Mouse (Mus musculus): ENCODE data around the gene Prss48. TPM values are rescaled to one million over a fixed set of nuclear protein-coding genes. Genes with fewer than 3 reads are reported as not detected.

The Prss48 gene
- polyA plus RNA-seq, 1 experiment from 2014 or later = not detected

DNA sequence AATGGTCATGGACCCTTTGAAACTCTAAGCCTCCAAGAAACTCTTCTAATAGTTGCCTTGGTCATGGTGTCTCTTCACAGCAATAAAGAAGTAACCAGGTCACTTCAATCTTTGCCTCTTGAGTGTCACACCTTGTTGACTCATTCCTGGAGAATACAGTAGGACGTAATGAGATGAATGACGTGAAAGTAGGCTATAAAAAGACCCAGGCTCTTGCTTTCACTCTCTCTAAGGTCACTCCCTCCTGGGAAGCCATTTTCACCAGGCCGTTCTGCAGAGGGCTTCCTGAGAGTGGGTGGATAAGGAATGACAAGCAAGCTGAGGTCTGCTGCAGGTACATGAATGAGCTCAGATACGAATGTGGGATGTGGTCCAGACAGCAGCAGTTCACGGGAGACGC lies 9.1 kb upstream of the Prss48 start:
- Histone ChIP-seq H3K27ac (ENCODE audit: low read length) (no peak overlapping the region), H3K4me1 (replicated peaks; ENCODE audit: control insufficient read depth, insufficient read depth, low read length) (no peaks in the 10 kb centered on the region), H3K4me2 (ENCODE audit: low read length) (no peak overlapping the region), H3K9ac (replicated peaks; ENCODE audit: low read depth, low read length) (no peak overlapping the region), H3K4me3 (replicated peaks; ENCODE audit: low read length) (no peak overlapping the region), H3K9me3 (ENCODE audit: control insufficient read depth, low read length) (no peaks in the 10 kb centered on the region), H3K36me3 (ENCODE audit: control insufficient read depth, insufficient read depth) (no peaks in the 10 kb centered on the region), H3K27me3 (replicated peaks; ENCODE audit: control insufficient read depth, insufficient read depth, low read length) (no peaks in the 10 kb centered on the region)
- 84% methylated on average over 6 of the region's 6 CpGs for WGBS
- ATAC-seq = no peak

DNA sequence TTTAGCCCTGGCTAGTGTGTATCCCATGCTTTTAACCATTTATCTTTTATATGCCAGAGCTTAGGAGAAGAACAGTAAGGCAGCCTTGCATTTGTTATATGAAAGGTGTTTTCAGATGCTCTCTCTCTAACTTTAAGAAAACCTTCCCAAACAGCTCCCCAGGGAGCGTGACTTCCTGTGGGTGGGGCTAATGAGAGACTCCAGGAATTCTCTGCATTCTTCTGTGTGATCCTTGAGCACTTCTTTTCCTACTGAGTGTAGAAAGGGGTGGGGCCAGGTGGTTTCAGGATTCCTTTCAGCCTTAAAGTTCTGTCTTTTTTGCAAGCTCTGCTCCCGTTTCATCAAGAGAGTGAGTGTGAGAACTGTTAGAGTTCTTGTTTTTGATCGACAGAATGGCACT lies 8.3 kb upstream of the Prss48 start:
- WGBS = 79% methylated on average over 3 of the region's 3 CpGs
- no peaks in the 10 kb centered on the region for H3K4me1 ChIP-seq (replicated peaks; ENCODE audit: control insufficient read depth, insufficient read depth, low read length)
- H3K36me3 ChIP-seq (ENCODE audit: control insufficient read depth, insufficient read depth) = no peaks in the 10 kb centered on the region
- no peaks in the 10 kb centered on the region for H3K27me3 ChIP-seq (replicated peaks; ENCODE audit: control insufficient read depth, insufficient read depth, low read length)
- no peak overlapping the region for H3K27ac ChIP-seq (ENCODE audit: low read length)
- no peak overlapping the region for H3K9ac ChIP-seq (replicated peaks; ENCODE audit: low read depth, low read length)
- H3K9me3 ChIP-seq (ENCODE audit: control insufficient read depth, low read length) = no peaks in the 10 kb centered on the region
- H3K4me3 ChIP-seq (replicated peaks; ENCODE audit: low read length) = no peak overlapping the region
- ATAC-seq = no peak
- H3K4me2 ChIP-seq (ENCODE audit: low read length) = no peak overlapping the region

- no peaks in the 10 kb centered on the region for H3K9me3 ChIP-seq (ENCODE audit: control insufficient read depth, low read length)
- no peaks in the 10 kb centered on the region for H3K27me3 ChIP-seq (replicated peaks; ENCODE audit: control insufficient read depth, insufficient read depth, low read length)
- no peak for ATAC-seq
These were observed 2.5 kb upstream of the Prss48 start for GRCm38 (mm10) chr3:86004751-86005150.

DNA sequence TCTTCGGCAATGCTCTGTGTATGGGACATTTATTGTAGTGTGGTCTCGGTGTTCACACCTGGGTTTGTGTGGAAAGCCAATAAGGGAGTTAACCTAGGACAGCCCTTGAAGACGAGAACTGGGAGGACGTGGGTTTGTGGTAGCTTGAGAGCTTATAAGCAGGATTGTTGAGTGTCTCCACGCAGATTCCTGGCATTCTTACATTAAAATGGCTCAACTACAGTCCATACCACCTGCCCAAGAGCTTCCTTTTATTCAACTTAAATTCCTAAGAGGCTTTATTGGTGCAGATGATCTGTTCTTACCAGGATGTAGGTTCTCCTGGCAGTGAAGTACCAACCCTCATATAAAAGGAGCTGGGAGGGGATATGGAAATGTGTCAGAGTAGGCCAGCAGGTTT lies 649 bp upstream of the Prss48 start:
- H3K27ac ChIP-seq (ENCODE audit: low read length) = no peak overlapping the region
- H3K4me2 ChIP-seq (ENCODE audit: low read length) = no peak overlapping the region
- no peaks in the 10 kb centered on the region for H3K27me3 ChIP-seq (replicated peaks; ENCODE audit: control insufficient read depth, insufficient read depth, low read length)
- no peak for ATAC-seq
- WGBS = 91% methylated on average over 5 of the region's 5 CpGs
- no peaks in the 10 kb centered on the region for H3K9me3 ChIP-seq (ENCODE audit: control insufficient read depth, low read length)
- H3K4me1 ChIP-seq (replicated peaks; ENCODE audit: control insufficient read depth, insufficient read depth, low read length) = no peaks in the 10 kb centered on the region
- H3K4me3 ChIP-seq (replicated peaks; ENCODE audit: low read length) = no peak overlapping the region
- no peak overlapping the region for H3K9ac ChIP-seq (replicated peaks; ENCODE audit: low read depth, low read length)
- H3K36me3 ChIP-seq (ENCODE audit: control insufficient read depth, insufficient read depth) = no peaks in the 10 kb centered on the region

More at GRCm38 (mm10) chr3:86004751-86005150, 2.5 kb upstream of the Prss48 start:
- Histone ChIP-seq H3K36me3 (ENCODE audit: control insufficient read depth, insufficient read depth) (no peaks in the 10 kb centered on the region), H3K27ac (ENCODE audit: low read length) (no peak overlapping the region), H3K4me2 (ENCODE audit: low read length) (no peak overlapping the region), H3K4me3 (replicated peaks; ENCODE audit: low read length) (no peak overlapping the region), H3K9ac (replicated peaks; ENCODE audit: low read depth, low read length) (no peak overlapping the region), H3K4me1 (replicated peaks; ENCODE audit: control insufficient read depth, insufficient read depth, low read length) (no peaks in the 10 kb centered on the region)
- WGBS = 91% methylated on average over 10 of the region's 10 CpGs

- H3K4me1 ChIP-seq (replicated peaks; ENCODE audit: control insufficient read depth, insufficient read depth, low read length) = no peaks in the 10 kb centered on the region
- H3K4me2 ChIP-seq (ENCODE audit: low read length) = no peak overlapping the region
- no peak overlapping the region for H3K27ac ChIP-seq (ENCODE audit: low read length)
- H3K9ac ChIP-seq (replicated peaks; ENCODE audit: low read depth, low read length) = no peak overlapping the region
- H3K36me3 ChIP-seq (ENCODE audit: control insufficient read depth, insufficient read depth) = no peaks in the 10 kb centered on the region
- no peaks in the 10 kb centered on the region for H3K27me3 ChIP-seq (replicated peaks; ENCODE audit: control insufficient read depth, insufficient read depth, low read length)
- WGBS = 92% methylated on average over 3 of the region's 3 CpGs
- ATAC-seq = no peak
- no peak overlapping the region for H3K4me3 ChIP-seq (replicated peaks; ENCODE audit: low read length)
- no peaks in the 10 kb centered on the region for H3K9me3 ChIP-seq (ENCODE audit: control insufficient read depth, low read length)
These were observed 1.0 kb downstream of the Prss48 start for GRCm38 (mm10) chr3:86001271-86001670.

GRCm38 (mm10) chr3:85994645-85995044 lies 7.6 kb downstream of the Prss48 start:
- 87% methylated on average over 4 of the region's 4 CpGs for WGBS
- Histone ChIP-seq H3K9me3 (ENCODE audit: control insufficient read depth, low read length) (no peaks in the 10 kb centered on the region), H3K4me1 (replicated peaks; ENCODE audit: control insufficient read depth, insufficient read depth, low read length) (no peaks in the 10 kb centered on the region), H3K27me3 (replicated peaks; ENCODE audit: control insufficient read depth, insufficient read depth, low read length) (no peaks in the 10 kb centered on the region), H3K9ac (replicated peaks; ENCODE audit: low read depth, low read length) (no peak overlapping the region), H3K4me2 (ENCODE audit: low read length) (no peak overlapping the region), H3K36me3 (ENCODE audit: control insufficient read depth, insufficient read depth) (no peaks in the 10 kb centered on the region), H3K4me3 (replicated peaks; ENCODE audit: low read length) (no peak overlapping the region), H3K27ac (ENCODE audit: low read length) (no peak overlapping the region)
- no peak for ATAC-seq

DNA sequence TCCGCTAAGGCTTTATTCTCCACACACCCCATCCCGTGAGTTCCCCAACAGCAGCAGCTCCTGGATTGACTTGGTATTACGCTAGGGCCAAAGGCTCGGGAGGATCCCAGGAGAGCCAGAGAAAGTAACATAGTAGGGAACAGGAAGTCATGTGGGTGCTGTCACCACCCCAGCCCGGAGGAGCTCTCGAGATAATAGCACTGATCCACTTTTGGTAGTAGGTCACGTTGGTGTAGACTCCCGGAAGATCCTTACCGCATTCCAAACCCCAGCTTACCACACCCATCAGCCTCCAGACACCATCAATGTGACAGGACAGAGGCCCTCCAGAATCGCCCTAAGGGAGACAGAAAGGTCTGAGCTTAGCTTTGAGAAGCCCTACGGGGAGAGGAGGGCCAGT lies 8.5 kb downstream of the Prss48 start:
- no peak overlapping the region for H3K9ac ChIP-seq (replicated peaks; ENCODE audit: low read depth, low read length)
- WGBS = 80% methylated on average over 11 of the region's 11 CpGs
- H3K4me1 ChIP-seq (replicated peaks; ENCODE audit: control insufficient read depth, insufficient read depth, low read length) = no peaks in the 10 kb centered on the region
- H3K4me2 ChIP-seq (ENCODE audit: low read length) = no peak overlapping the region
- no peaks in the 10 kb centered on the region for H3K36me3 ChIP-seq (ENCODE audit: control insufficient read depth, insufficient read depth)
- H3K27me3 ChIP-seq (replicated peaks; ENCODE audit: control insufficient read depth, insufficient read depth, low read length) = no peaks in the 10 kb centered on the region
- ATAC-seq = no peak
- H3K4me3 ChIP-seq (replicated peaks; ENCODE audit: low read length) = no peak overlapping the region
- no peaks in the 10 kb centered on the region for H3K9me3 ChIP-seq (ENCODE audit: control insufficient read depth, low read length)
- no peak overlapping the region for H3K27ac ChIP-seq (ENCODE audit: low read length)

GRCm38 (mm10) chr3:85991802-85992156 lies 10.5 kb downstream of the Prss48 start:
- Histone ChIP-seq H3K4me2 (ENCODE audit: low read length) (no peak overlapping the region), H3K27ac (ENCODE audit: low read length) (no peak overlapping the region), H3K27me3 (replicated peaks; ENCODE audit: control insufficient read depth, insufficient read depth, low read length) (no peaks in the 10 kb centered on the region), H3K9ac (replicated peaks; ENCODE audit: low read depth, low read length) (no peak overlapping the region), H3K9me3 (ENCODE audit: control insufficient read depth, low read length) (no peaks in the 10 kb centered on the region), H3K4me1 (replicated peaks; ENCODE audit: control insufficient read depth, insufficient read depth, low read length) (no peaks in the 10 kb centered on the region), H3K36me3 (ENCODE audit: control insufficient read depth, insufficient read depth) (no peaks in the 10 kb centered on the region), H3K4me3 (replicated peaks; ENCODE audit: low read length) (no peak overlapping the region)
- ATAC-seq = no peak
- WGBS = 77% methylated on average over 5 of the region's 5 CpGs

GRCm38 (mm10) chr3:85991140-85991801 lies 11.0 kb downstream of the Prss48 start:
- H3K36me3 ChIP-seq (ENCODE audit: control insufficient read depth, insufficient read depth) = no peaks in the 10 kb centered on the region

GRCm38 (mm10) chr3:85987225-85987624 lies 15.1 kb downstream of the Prss48 start:
- Histone ChIP-seq H3K4me1 (replicated peaks; ENCODE audit: control insufficient read depth, insufficient read depth, low read length) (no peaks in the 10 kb centered on the region), H3K27ac (ENCODE audit: low read length) (no peak overlapping the region), H3K4me2 (ENCODE audit: low read length) (no peak overlapping the region), H3K9me3 (ENCODE audit: control insufficient read depth, low read length) (no peaks in the 10 kb centered on the region), H3K27me3 (replicated peaks; ENCODE audit: control insufficient read depth, insufficient read depth, low read length) (no peaks in the 10 kb centered on the region), H3K36me3 (ENCODE audit: control insufficient read depth, insufficient read depth) (no peaks in the 10 kb centered on the region), H3K9ac (replicated peaks; ENCODE audit: low read depth, low read length) (no peak overlapping the region), H3K4me3 (replicated peaks; ENCODE audit: low read length) (no peak overlapping the region)
- ATAC-seq = no peak
- WGBS = 90% methylated on average over 2 of the region's 2 CpGs

More at GRCm38 (mm10) chr3:85991140-85991801, 11.0 kb downstream of the Prss48 start:
- H3K27ac ChIP-seq (ENCODE audit: low read length) = no peak overlapping the region
- 69% methylated on average over 6 of the region's 6 CpGs for WGBS
- ATAC-seq = no peak
- no peaks in the 10 kb centered on the region for H3K4me1 ChIP-seq (replicated peaks; ENCODE audit: control insufficient read depth, insufficient read depth, low read length)
- no peak overlapping the region for H3K4me3 ChIP-seq (replicated peaks; ENCODE audit: low read length)
- no peaks in the 10 kb centered on the region for H3K9me3 ChIP-seq (ENCODE audit: control insufficient read depth, low read length)
- H3K27me3 ChIP-seq (replicated peaks; ENCODE audit: control insufficient read depth, insufficient read depth, low read length) = no peaks in the 10 kb centered on the region
- H3K9ac ChIP-seq (replicated peaks; ENCODE audit: low read depth, low read length) = no peak overlapping the region
- H3K4me2 ChIP-seq (ENCODE audit: low read length) = no peak overlapping the region

All from forebrain, embryonic 16.5 days (tissue).